Mouse (Mus musculus) liver, embryonic 18 days (tissue): ENCODE measurements around the gene H2al1o. TPM values are rescaled to one million over a fixed set of nuclear protein-coding genes. Genes with fewer than 3 reads are reported as not detected.

Source experiments
- polyA plus RNA-seq: library from polyadenylated mRNA; depleted of rRNA; stranded (reverse); fragments of >200 nt; gene quantifications from 2 replicates; pipeline ENCODE4 v1.2.3, GENCODE M21; 2012; rRNA removed

H2al1o gene
- polyA plus RNA-seq: not detected in 2 replicates

DNA sequence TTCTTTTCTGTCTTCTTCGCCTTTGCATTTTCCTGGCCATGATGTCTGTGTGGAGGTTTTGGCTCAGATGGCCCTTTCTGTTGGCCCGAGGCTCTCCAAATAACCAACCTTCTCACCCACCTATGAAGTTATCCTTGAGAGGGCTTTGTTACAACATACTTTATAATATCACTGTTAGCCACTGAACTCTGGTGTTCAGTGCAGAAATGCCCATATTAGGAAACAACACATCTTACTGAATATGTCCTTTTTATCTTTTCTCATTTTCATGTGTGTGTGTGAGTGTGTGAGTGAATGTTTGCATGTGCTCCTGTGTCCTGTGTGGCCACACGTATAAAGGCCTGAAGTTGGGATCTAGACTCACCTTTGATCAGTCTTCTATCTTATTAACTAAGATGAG, at the start of gene H2al1o:
Gene H2al1o, minus strand, starts transcription at position 101 of the 400 bp plus-strand sequence.

Other genes starting within 250 kb of the H2al1o start
- gene H2al1k, start 221.8 kb downstream of the H2al1o start, polyA plus RNA-seq: 0.11 TPM in 1 of 2 replicates, not detected in the other
- 10.4 and 13.6 TPM in 2 replicates for gene Cybb, start 84.6 kb downstream of the H2al1o start, polyA plus RNA-seq
- 18.7 and 19.7 TPM in 2 replicates for gene Dynlt3, start 90.6 kb upstream of the H2al1o start, polyA plus RNA-seq